Mouse (Mus musculus): Measurements from ENCODE around the gene 6030445D17Rik.

Gene 6030445D17Rik

DNA sequence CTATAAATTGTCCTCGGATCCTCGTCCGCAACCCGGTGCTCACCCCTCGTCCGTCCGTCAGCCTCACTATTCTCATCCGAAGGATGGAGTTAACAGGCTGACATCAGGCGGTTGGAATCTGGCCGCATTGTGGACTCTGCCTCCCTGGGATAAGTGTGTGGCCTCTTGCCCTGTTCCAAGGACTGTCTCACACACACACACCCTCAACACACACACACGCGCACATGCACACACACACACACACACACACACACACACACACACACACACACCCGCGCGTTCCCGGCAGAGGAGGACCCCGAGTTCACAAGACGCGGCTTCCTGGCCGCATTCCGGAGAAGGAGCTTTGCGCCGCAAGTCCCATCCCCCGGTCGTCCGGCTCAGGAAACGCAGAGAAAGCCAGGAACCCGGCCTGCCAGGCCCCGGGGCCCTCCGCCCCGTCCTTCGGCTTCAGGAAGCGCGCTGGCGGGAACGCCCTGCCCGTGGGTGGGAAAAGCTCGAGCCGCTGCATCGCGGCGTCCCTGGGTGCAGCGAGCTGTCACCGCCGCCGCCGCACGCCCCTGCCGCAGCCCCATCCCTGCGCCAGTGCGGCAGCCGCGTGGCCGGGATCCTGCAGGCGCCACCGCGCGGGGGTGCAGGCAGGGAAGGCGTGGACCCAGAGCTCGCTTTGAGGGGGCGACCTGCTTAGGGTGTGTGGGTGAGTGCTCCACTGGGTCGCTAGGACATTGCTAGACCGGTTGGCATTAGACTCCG lies at the start of gene 6030445D17Rik:
6030445D17Rik (plus strand) TSS at position 165 of the 753 bp plus-strand sequence.
- DNase-seq (ENCODE audit: low spot score), result peak; percentile 55

DNA sequence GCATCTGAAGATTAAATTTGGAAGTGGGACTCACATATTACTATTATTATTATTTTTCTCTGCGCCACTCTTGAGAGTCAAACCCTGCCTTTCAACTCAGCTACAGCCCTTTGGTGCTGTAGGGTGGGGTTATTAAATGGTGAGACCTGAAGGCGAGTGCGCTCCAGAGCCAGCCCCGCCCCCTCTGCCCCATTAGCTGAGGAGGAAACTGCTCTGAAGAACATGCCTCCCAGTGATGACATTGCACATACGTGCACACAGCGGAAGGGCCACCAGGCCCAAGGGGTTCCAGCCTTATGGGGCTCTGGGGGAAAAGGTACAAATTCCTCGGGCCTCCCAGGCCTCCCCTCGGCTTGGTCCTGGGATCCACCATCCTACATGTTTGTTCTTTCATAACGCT lies 46.6 kb upstream of the 6030445D17Rik start:
- DNase-seq (ENCODE audit: low spot score), result no peak

DNA sequence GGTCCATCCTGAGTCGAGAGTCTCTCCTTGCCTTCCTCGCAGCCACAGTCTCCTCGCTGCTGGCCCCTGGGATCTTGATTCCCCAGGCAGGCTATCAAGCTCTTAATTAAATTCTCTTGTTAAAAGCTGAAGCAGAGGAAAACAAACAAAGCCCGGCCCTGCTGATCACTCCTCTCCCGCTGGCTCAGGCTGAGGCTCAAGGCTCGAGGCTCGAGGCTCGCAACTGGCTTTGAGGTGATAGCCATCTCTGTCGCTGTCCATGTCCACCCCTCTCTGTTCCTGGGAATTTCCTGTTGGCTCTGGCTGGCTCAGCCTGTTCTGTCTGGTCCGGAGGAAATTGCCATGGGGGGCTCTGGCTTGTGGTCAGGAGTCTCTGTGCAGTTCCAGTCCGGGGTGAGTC lies 43.1 kb upstream of the 6030445D17Rik start:
- no peak for DNase-seq (ENCODE audit: low spot score)

DNA sequence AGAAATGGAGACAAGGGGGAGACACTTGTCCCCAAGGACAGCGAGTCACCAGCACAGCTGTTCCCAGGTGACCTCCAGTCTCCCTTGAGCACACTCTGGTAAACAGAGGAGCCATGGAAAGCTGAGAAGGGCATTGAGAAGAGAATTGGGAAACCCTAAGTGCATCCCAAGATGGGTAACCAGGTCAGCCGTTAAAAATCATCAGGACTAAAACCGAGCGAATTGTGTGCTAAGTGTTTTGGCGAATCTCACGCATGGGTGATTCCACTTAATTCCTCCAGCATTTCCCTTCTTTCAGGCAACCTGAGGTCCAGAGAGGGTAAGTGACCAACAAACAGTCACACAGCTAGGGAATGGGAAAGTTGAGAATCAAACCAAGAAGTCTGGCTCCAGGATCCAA lies 42.7 kb upstream of the 6030445D17Rik start:
- no peak for DNase-seq (ENCODE audit: low spot score)

DNA sequence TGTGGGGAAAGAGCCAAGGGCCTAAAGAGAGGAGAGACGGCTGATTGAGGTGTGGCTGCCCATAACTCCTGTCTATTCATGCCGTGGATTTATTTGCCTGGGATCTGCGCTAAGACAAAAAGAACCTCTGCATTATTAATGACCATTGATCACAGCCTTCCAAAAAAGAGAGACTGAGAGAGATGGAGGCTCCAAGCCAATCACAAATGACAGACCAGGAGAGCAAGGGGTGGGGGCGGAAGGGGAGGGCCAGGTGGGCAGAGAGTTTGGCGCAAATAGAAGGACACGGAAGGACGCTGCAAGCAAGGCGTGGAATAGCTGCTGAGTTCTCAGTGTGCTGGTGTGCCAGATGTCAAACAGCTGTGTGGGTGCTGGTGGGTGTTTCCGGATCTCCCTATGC lies 38.8 kb upstream of the 6030445D17Rik start, which contains the start of gene Htr1d:
Htr1d (plus strand) TSS at position 301 of the 400 bp plus-strand sequence.
- DNase-seq (ENCODE audit: low spot score), result no peak

DNA sequence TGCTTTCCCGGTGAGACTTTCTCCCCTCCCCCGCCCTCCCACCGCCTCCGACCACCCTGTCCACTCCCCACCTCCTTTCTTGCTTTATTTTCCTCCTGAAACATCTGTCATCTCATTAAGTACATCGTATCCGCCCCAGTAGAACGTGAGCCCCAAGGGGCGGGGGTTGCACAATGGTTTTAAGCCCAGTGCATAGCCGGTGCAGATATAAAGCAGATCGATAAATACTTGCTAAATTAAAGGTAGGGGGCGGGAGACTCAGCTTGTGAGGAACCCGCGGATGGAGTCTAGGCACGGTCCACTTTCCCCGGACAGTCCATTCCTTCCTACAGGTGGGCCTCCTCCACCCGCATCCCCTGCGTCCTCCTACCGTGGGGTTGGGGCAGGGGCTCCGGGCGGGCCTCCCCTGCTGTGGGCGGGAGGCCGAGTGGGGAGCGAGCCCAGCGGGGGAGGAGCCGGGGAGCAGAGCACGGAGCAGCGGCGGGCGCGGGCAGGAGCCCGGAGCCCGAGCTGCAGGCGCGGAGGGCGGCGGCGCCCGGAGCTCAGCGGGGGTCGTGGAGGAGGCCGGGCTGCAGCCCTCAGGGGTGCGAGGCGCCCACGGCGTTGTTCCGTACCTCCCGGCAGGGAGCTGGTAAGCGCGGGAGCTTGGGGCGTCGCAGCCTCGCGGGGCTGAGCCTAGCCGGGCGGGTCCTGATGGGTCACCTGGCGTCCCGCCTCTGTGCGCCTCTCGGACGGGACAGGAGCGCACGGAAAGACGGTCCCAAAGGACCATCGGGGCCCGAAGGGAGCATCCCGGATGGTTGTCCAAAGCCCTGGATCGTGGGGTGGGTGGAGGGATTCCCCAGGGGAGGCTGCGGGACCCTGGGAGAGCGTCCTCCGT lies 37.7 kb upstream of the 6030445D17Rik start:
- DNase-seq (ENCODE audit: low spot score), result no peak

DNA sequence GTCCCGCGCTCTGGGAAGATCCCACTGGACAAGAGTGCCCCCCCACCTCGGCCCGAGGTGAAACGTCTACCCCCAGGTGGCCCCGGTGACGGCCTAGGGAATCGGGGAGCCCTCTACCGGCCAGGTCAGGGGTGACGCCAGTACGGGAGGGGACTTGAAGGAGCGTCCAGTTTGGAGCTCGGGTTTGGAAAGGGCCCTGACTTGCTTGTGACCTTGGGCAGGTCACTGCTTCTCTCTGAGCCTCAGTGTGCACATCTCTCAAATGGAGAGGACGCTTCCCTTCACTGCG lies 37.1 kb upstream of the 6030445D17Rik start:
- no peak for DNase-seq (ENCODE audit: low spot score)

DNA sequence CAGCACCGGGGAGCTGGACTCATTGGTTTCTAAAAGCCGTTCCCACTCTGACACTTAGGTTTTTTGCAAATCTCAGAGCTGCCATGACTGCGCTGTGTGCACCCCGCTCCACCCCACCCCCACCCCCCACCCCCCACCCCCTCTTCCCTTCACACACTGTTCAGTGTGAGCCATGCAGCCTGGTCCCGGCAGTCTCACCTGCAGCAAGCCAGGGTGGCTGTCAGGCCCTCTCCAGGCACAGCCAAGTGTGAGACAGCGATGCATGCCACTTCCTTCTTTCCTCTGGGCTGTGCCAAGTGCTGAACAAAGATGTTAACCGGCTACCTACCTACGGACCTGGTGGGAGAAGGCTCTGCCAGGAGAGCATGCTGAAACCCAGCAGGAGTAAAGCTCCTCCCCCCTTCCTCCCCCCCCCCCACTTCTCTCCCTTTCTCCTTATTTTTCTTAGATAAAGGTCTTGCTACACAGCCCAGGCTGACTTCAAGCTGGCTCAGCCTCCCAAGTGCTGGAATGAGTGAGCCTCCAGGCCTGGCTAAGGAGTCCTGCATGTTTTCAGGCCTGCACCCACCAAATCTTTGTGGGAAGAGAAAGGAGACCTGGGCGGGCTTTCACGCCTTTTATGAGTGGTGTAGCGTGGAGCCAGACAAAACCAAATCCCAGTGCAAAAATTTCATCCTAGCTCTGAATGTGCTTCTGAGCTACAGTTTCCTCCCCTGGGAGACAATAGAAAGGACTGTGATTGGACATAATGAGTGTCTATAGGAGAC lies 31.3 kb upstream of the 6030445D17Rik start:
- no peak for DNase-seq (ENCODE audit: low spot score)

DNA sequence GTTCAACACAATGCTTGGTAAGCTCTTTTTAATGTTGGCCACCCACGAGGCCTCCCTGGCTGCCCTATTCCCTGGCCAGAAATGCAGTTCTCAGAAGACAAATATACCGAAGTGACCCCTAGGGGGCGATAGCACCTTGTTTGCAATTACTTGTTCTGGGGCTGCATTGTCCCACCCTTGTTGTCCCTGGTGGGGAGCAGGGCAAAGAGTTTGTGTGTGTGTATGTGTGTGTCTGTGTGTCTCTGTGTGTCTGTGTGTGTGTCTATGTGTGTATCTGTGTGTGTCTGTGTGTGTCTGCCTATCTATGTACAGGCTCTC lies 30.7 kb upstream of the 6030445D17Rik start:
- peak; percentile 36 for DNase-seq (ENCODE audit: low spot score)

DNA sequence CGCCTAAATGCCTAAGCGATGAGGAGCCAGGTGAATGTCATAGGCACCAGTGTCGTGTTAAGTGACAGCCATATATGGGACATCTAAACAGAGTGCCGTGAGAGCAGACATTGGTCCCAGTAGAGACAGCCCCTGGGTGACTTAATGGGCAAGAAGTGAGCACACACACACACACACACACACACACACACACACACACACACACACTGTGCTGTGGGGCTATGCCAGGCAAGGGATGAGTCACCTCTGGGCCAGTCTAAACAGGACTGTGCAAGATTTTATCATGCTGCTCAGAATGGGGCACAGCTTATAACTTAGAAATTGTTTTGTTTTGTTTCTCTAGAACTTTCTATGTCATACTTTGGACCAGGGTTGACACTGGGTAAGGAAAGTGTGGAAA lies 28.0 kb upstream of the 6030445D17Rik start:
- no peak for DNase-seq (ENCODE audit: low spot score)

DNA sequence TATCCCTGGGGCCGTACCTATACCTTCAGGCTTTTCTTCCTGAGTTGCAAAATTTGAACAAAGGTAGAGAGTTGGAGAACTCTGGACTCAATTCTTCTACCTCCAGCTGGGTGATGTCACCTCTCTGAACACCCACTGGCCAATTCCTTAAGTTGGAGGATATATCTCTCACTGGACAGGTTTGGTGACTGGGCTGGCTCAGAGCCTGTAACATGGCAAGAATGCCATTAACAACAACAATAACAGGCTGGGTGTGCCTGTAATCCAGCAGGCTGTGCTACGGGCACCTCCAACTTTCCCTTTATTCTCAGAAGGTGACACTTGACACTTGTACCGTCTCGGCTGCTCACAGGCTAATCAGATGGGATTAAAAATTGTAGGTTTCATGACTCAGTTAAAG lies 22.9 kb upstream of the 6030445D17Rik start:
- no peak for DNase-seq (ENCODE audit: low spot score)

DNA sequence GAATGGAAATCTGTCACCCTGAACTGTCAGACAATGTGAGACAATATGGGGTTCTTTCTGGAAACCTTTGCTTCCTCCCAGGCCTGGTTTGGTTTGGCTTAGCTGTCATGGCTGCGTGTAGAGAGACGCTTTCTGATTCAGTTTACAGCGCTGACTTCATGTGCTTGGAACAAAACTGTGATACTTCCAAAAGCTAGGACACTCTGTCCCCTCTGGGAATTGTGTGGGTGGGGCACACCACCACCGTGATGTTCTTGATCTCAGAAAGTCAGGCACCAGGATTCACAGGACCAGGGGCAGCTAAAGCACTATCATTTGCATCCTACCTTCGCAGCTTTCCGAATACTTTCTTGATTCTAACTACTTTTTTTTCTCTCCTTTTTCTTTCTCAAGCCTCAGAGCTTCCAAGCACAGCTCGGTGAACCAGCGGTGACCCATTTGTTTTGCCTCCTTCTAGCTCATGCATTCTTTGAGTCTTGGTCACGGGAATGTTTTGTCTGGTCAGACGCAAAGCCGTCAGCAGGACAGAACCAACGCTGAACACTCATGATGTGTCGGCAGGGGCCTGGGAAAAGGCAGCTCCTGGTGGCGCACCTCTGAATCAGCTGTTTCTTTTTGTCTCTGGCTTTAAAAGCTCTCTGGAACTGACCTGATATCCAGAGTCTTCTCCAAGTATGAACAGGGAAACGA lies 20.6 kb upstream of the 6030445D17Rik start:
- no peak for DNase-seq (ENCODE audit: low spot score)

DNA sequence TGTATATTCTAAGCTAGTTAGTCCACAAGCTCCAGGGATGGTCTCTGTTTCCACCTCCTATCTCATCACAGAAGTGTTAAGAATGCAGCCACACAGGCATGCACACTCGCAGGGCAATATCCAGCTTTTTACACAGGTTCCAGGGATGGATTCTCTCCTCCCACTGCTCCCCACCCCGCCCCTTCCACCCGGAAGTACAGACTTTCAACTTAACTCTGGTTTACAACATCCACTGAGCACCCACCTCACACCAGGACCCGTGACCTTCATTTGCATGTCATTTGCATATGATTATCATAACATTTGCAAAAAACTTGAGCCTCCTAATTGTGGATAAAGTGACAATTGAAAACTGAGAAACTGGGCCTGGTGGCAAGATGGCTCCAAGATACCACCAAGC lies 17.5 kb upstream of the 6030445D17Rik start:
- no peak for DNase-seq (ENCODE audit: low spot score)

DNA sequence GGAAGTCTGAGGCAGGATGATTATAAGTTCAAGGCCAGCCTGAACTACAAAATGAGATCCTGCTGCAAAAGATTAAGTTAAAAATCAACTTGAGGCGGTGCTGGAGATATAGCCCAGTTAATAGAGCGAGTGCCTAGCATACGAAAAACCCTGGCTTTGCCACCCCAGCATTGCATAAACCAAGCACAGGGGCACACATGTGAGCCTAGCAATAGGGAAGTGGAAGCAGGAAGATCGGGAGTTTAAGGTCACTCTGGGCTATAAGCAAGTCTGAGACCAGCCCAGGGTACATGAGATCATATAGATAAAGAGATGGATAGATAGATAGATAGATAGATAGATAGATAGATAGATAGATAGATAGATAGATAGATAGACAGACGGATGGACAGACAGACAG lies 12.3 kb upstream of the 6030445D17Rik start:
- no peak for DNase-seq (ENCODE audit: low spot score)

DNA sequence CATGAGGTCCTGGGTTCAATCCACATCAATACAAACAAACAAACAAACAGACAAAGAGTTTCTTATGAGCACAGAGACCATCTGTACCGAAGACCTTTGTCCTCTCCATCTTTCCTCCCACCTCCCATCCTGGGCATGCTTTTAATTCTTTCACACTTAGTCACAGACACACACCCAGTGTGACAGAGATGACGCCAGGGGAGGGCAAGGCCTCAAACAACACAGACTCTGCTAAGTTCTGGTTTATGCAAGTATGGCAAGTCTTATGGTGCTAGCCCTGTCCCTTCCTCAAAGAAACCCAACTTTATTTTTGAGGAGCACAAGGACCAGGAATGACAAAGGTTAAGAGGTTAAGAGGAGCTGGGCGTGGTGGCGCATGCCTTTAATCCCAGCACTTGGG lies 11.8 kb upstream of the 6030445D17Rik start:
- no peak for DNase-seq (ENCODE audit: low spot score)

DNA sequence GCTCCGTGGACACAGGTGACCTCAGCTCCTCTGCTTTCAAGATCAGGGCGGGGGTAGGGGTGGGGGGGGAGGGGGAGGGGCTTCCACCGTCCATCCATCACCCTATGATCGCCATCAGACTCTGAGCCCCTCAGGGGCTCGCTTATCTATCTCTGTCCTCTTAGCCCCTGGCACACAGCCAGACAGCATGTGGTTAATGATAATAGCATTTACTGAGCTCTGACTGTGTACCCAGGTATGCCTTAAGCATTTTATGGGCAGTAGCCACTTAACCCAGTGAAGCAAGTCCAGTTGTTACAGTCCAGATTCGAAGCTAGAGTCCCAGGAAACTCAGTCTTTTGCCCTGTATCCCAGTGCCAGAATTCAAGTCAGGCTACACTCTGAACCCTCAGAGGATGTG lies 10.5 kb upstream of the 6030445D17Rik start:
- no peak for DNase-seq (ENCODE audit: low spot score)

DNA sequence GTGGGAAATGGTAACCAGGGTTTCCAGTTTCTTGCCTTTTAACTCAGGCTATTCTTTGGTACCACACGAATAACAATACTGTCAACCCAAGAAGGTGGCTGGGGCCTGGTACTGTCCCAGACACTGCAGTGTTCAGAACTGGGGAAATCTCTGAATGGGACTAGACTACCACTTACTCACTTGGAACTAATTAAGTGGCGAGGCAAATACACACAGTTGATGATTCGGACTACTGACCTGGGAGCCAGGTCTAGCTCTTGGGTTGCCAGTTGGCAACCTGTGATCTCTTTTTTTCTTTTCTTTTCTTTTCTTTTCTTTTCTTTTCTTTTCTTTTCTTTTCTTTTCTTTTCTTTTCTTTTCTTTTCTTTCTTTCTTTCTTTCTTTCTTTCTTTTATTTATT lies 9.8 kb upstream of the 6030445D17Rik start:
- DNase-seq (ENCODE audit: low spot score), result no peak

DNA sequence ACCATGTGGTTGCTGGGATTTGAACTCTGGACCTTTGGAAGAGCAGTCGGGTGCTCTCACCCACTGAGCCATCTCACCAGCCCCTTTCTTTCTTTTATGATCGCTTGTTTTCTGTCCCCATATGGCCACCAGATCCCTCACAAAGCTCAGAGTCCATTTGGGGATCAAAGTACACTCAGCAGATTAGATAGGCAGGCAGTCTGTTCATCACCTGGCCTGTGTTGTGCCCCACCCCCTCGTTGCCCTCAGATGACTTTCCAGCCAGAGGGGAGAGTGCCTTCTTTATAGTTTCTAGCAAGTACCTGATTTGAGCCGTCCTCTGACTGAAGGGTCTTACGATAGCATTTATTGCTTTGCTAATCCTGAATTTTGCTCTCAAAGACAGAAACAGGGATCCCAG lies 9.3 kb upstream of the 6030445D17Rik start:
- DNase-seq (ENCODE audit: low spot score), result no peak

DNA sequence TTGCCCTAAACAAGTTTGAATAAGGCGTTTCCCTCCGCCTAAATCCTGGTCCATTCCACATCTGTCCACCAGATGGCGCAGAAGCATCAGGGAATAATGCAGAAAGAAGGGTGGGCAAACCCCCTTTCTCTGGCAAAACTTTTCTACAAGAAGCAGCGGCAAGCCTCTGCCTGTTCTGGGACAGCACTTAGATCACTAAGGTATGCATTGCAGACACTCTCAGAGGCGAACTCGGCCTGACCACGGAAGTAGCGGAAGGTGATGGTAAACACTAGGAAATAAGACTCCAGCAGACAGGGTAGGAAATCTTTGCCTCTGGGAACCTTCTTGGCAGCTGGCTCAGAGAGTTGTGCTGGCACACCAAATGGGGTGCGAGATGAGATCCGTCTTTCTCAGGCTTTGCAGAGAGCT lies 7.2 kb upstream of the 6030445D17Rik start:
- peak; percentile 79 for DNase-seq (ENCODE audit: low spot score)

DNA sequence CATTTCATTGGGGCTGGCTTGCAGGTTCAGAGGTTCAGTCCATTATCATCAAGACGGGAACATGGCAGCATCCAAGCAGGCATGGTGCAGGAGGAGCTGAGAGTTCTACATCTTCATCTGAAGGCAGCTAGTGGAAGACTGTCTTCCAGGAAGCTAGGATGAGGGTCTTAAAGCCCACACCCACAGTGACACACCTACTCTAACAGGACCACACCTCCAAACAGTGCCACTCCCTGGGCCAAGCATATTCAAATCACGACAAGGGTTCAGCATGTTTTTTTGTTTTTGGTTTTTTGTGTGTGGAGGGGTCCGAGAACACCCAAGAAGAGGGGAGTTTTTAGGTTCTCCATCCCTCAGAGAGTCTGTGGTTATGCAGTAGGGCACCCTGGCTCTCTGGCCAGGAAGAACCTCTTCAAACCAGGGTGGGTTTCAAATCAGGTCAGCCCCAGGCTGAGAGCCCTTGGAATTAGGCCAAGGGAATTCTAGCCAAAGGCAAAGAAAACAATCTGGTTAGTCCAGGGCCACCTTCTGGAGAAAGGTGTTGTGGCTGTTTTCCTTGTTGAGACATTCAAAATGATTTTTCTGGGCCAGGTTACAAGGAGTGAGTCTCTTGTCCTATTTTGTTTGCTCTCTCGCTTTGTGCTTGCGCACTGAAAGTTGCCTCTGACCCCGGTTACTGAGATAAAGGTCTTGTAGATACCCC lies 5.4 kb upstream of the 6030445D17Rik start:
- no peak for DNase-seq (ENCODE audit: low spot score)

DNA sequence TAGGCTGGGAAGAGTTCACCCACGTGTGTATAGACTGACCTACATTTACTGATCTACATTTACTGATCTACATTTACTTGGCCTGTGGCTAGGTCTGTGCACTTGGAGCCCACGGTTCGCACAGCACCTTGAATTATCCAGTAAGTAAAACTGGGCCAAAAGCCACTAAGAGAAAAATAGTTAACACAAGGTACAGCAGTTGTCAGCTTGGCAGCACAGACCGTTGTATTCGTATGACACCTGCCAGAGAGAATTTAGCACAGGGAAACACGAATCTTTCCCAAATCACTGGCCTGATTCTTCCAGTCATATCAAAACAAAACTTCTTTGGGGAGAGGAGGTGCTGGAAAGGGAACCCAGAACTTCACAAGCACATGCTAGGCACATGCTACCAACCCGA lies 3.8 kb upstream of the 6030445D17Rik start:
- DNase-seq (ENCODE audit: low spot score), result no peak

DNA sequence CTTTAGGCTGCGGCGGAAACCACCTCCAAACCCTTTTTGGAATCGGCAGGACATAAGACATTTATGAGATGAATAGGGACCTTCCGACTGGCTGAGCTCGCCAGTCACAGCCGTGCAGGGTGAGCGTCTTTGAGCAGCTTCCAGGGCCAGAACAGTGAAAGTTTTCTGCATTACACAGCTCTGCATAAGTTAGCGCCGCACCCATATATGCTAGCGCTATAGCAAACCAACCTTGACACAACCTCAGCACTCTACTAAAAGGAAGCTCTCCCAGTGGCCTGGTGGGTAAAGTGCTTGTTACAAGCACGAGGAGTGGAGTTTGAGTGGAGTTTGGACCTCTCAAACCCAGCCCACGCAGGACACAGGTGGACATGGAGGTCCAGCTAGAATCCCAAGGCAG lies 2.8 kb upstream of the 6030445D17Rik start:
- no peak for DNase-seq (ENCODE audit: low spot score)
